Mouse (Mus musculus): ENCODE results near the gene Trp53i11. TPM values are rescaled to one million over a fixed set of nuclear protein-coding genes. Genes with fewer than 3 reads are reported as not detected.

The Trp53i11 gene
- polyA plus RNA-seq, 1 experiment from 2014 or later: 24.2 TPM

GRCm38 (mm10) chr2:93191488-93192181 lies 4.3 kb downstream of the Trp53i11 start:
- Histone ChIP-seq H3K4me1 (peaks cover 54% of the 10 kb centered on the region), H3K36me3 (no peaks in the 10 kb centered on the region), H3K27ac (0 out of 2 replicates have a peak overlapping the region, but pooled peaks have one; percentile 11), H3K27me3 (ENCODE audit: insufficient read depth, poor library complexity, severe bottlenecking) (peaks cover 65% of the 10 kb centered on the region), H3K9me3 (no peaks in the 10 kb centered on the region), H3K4me3 (no peak overlapping the region)
- no peak for DNase-seq (ENCODE audit: low spot score)
- WGBS: 79% methylated on average over 14 of the region's 14 CpGs

- Histone ChIP-seq H3K27ac (0 out of 2 replicates have a peak overlapping the region, but pooled peaks have one; percentile 24), H3K36me3 (no peaks in the 10 kb centered on the region), H3K9me3 (no peaks in the 10 kb centered on the region), H3K27me3 (ENCODE audit: insufficient read depth, poor library complexity, severe bottlenecking) (peaks cover 62% of the 10 kb centered on the region), H3K4me1 (peaks cover 52% of the 10 kb centered on the region), H3K4me3 (no peak overlapping the region)
- WGBS: 56% methylated on average over 9 of the region's 9 CpGs
- no peak for DNase-seq (ENCODE audit: low spot score)
Observed at GRCm38 (mm10) chr2:93192182-93192560, 4.8 kb downstream of the Trp53i11 start.

- 0 out of 2 replicates have a peak overlapping the region, but pooled peaks have one; percentile 24 for H3K27ac ChIP-seq
- peaks cover 47% of the 10 kb centered on the region for H3K4me1 ChIP-seq
- no peak for DNase-seq (ENCODE audit: low spot score)
Observed at GRCm38 (mm10) chr2:93192671-93193080, 5.3 kb downstream of the Trp53i11 start.

GRCm38 (mm10) chr2:93193806-93194205 lies 6.5 kb downstream of the Trp53i11 start:
- Histone ChIP-seq H3K9me3 (no peaks in the 10 kb centered on the region), H3K27ac (no peak overlapping the region), H3K36me3 (no peaks in the 10 kb centered on the region), H3K4me1 (peaks cover 44% of the 10 kb centered on the region), H3K27me3 (ENCODE audit: insufficient read depth, poor library complexity, severe bottlenecking) (peaks cover 52% of the 10 kb centered on the region), H3K4me3 (no peak overlapping the region)
- no peak for DNase-seq (ENCODE audit: low spot score)
- 58% methylated on average over 4 of the region's 4 CpGs for WGBS

More at GRCm38 (mm10) chr2:93192671-93193080, 5.3 kb downstream of the Trp53i11 start:
- no peak overlapping the region for H3K4me3 ChIP-seq
- H3K27me3 ChIP-seq (ENCODE audit: insufficient read depth, poor library complexity, severe bottlenecking): peaks cover 60% of the 10 kb centered on the region
- no peaks in the 10 kb centered on the region for H3K36me3 ChIP-seq
- 18% methylated on average over 6 of the region's 6 CpGs for WGBS
- H3K9me3 ChIP-seq: no peaks in the 10 kb centered on the region

GRCm38 (mm10) chr2:93198846-93199245 lies 11.5 kb downstream of the Trp53i11 start:
- no peak overlapping the region for H3K27ac ChIP-seq
- peaks cover 39% of the 10 kb centered on the region for H3K4me1 ChIP-seq
- peaks cover 26% of the 10 kb centered on the region; the same call in 1 of the 2 replicates for H3K36me3 ChIP-seq
- no peak overlapping the region for H3K4me3 ChIP-seq
- peak; percentile 88 for DNase-seq (ENCODE audit: low spot score)
- 31% methylated on average over 3 of the region's 3 CpGs for WGBS
- H3K27me3 ChIP-seq (ENCODE audit: insufficient read depth, poor library complexity, severe bottlenecking): peaks cover 20% of the 10 kb centered on the region
- no peaks in the 10 kb centered on the region for H3K9me3 ChIP-seq

- H3K4me3 ChIP-seq: no peak overlapping the region
- peaks cover 38% of the 10 kb centered on the region for H3K4me1 ChIP-seq
- DNase-seq (ENCODE audit: low spot score): peak; percentile 83
- peaks cover 15% of the 10 kb centered on the region for H3K27me3 ChIP-seq (ENCODE audit: insufficient read depth, poor library complexity, severe bottlenecking)
- 36% methylated on average over 13 of the region's 13 CpGs for WGBS
- H3K36me3 ChIP-seq: peaks cover 30% of the 10 kb centered on the region; the same call in 1 of the 2 replicates
- no peak overlapping the region for H3K27ac ChIP-seq
- no peaks in the 10 kb centered on the region for H3K9me3 ChIP-seq
Observed at GRCm38 (mm10) chr2:93199531-93199974, 12.2 kb downstream of the Trp53i11 start.

GRCm38 (mm10) chr2:93200681-93201340 lies 13.5 kb downstream of the Trp53i11 start:
- Histone ChIP-seq H3K36me3 (peaks cover 42% of the 10 kb centered on the region), H3K4me3 (no peak overlapping the region), H3K27me3 (ENCODE audit: insufficient read depth, poor library complexity, severe bottlenecking) (peaks cover 8% of the 10 kb centered on the region; the same call in 1 of the 2 replicates), H3K27ac (peak overlapping the region; percentile 48; the same call in 1 of the 2 replicates), H3K4me1 (peaks cover 35% of the 10 kb centered on the region), H3K9me3 (no peaks in the 10 kb centered on the region)
- no peak for DNase-seq (ENCODE audit: low spot score)
- 65% methylated on average over 10 of the region's 10 CpGs for WGBS

GRCm38 (mm10) chr2:93201997-93202396 lies 14.6 kb downstream of the Trp53i11 start:
- Histone ChIP-seq H3K4me3 (no peak overlapping the region), H3K36me3 (peaks cover 52% of the 10 kb centered on the region), H3K27me3 (ENCODE audit: insufficient read depth, poor library complexity, severe bottlenecking) (peaks cover 3% of the 10 kb centered on the region; the same call in 1 of the 2 replicates), H3K9me3 (no peaks in the 10 kb centered on the region), H3K4me1 (peaks cover 35% of the 10 kb centered on the region), H3K27ac (no peak overlapping the region)
- WGBS: 89% methylated on average over 3 of the region's 3 CpGs
- no peak for DNase-seq (ENCODE audit: low spot score)

- Histone ChIP-seq H3K27me3 (ENCODE audit: insufficient read depth, poor library complexity, severe bottlenecking) (no peaks in the 10 kb centered on the region; the same call in 1 of the 2 replicates), H3K27ac (no peak overlapping the region), H3K9me3 (no peaks in the 10 kb centered on the region), H3K4me3 (no peak overlapping the region), H3K4me1 (peaks cover 35% of the 10 kb centered on the region), H3K36me3 (peaks cover 60% of the 10 kb centered on the region)
- WGBS: 56% methylated on average over 1 of the region's 1 CpGs
- no peak for DNase-seq (ENCODE audit: low spot score)
Observed at GRCm38 (mm10) chr2:93202782-93203181, 15.4 kb downstream of the Trp53i11 start.

- 20% methylated on average over 10 of the region's 10 CpGs for WGBS
- H3K36me3 ChIP-seq: peaks cover 69% of the 10 kb centered on the region
- no peak overlapping the region for H3K4me3 ChIP-seq
- H3K27ac ChIP-seq: no peak overlapping the region
- no peaks in the 10 kb centered on the region for H3K27me3 ChIP-seq (ENCODE audit: insufficient read depth, poor library complexity, severe bottlenecking)
- H3K4me1 ChIP-seq: peaks cover 34% of the 10 kb centered on the region
- H3K9me3 ChIP-seq: no peaks in the 10 kb centered on the region
- DNase-seq (ENCODE audit: low spot score): no peak
Observed at GRCm38 (mm10) chr2:93203682-93204081, 16.3 kb downstream of the Trp53i11 start.

- Histone ChIP-seq H3K4me1 (peaks cover 25% of the 10 kb centered on the region), H3K36me3 (peaks cover 76% of the 10 kb centered on the region), H3K27me3 (ENCODE audit: insufficient read depth, poor library complexity, severe bottlenecking) (no peaks in the 10 kb centered on the region), H3K4me3 (no peak overlapping the region), H3K27ac (no peak overlapping the region), H3K9me3 (no peaks in the 10 kb centered on the region)
- 78% methylated on average over 6 of the region's 6 CpGs for WGBS
- DNase-seq (ENCODE audit: low spot score): no peak
Observed at GRCm38 (mm10) chr2:93204571-93204970, 17.2 kb downstream of the Trp53i11 start.

GRCm38 (mm10) chr2:93206126-93206525 lies 18.8 kb downstream of the Trp53i11 start:
- DNase-seq (ENCODE audit: low spot score): no peak
- Histone ChIP-seq H3K27ac (no peak overlapping the region), H3K9me3 (no peaks in the 10 kb centered on the region), H3K4me1 (peaks cover 10% of the 10 kb centered on the region), H3K4me3 (no peak overlapping the region), H3K36me3 (peaks cover 86% of the 10 kb centered on the region), H3K27me3 (ENCODE audit: insufficient read depth, poor library complexity, severe bottlenecking) (no peaks in the 10 kb centered on the region)
- WGBS: 81% methylated on average over 1 of the region's 1 CpGs

GRCm38 (mm10) chr2:93212386-93212785 lies 25.0 kb downstream of the Trp53i11 start:
- H3K4me1 ChIP-seq: peaks cover 15% of the 10 kb centered on the region
- H3K9me3 ChIP-seq: no peaks in the 10 kb centered on the region
- DNase-seq (ENCODE audit: low spot score): no peak
- no peak overlapping the region for H3K27ac ChIP-seq
- H3K27me3 ChIP-seq (ENCODE audit: insufficient read depth, poor library complexity, severe bottlenecking): no peaks in the 10 kb centered on the region
- no peak overlapping the region for H3K4me3 ChIP-seq
- 73% methylated on average over 2 of the region's 2 CpGs for WGBS
- peaks cover 54% of the 10 kb centered on the region for H3K36me3 ChIP-seq

Data from heart, embryonic 10.5 days (tissue).